Mouse (Mus musculus) spleen, adult 18-20 months (tissue): ENCODE results near the gene Dner.

Source experiments
- DNase-seq, 2 experiments: peaks; one replicate each; pipeline ENCODE4 v3.0.0; 2022; ENCODE audit warnings: mixed read lengths in 2 of 2

The Dner gene

GRCm38 (mm10) chr1:84436281-84436680 lies 259.7 kb downstream of the Dner start:
- DNase-seq, result no peak

GRCm38 (mm10) chr1:84433291-84433980 lies 262.6 kb downstream of the Dner start:
- DNase-seq, result no peak

- no peak for DNase-seq
Measured at GRCm38 (mm10) chr1:84432311-84432710, 263.7 kb downstream of the Dner start.

- DNase-seq, result no peak
Measured at GRCm38 (mm10) chr1:84428331-84428730, 267.7 kb downstream of the Dner start.

- no peak for DNase-seq
Measured at GRCm38 (mm10) chr1:84427757-84428156, 268.3 kb downstream of the Dner start.

GRCm38 (mm10) chr1:84426679-84427078 lies 269.3 kb downstream of the Dner start:
- no peak for DNase-seq

- DNase-seq, result no peak
Measured at GRCm38 (mm10) chr1:84422881-84423280, 273.1 kb downstream of the Dner start.

- no peak for DNase-seq
Measured at GRCm38 (mm10) chr1:84421845-84422244, 274.2 kb downstream of the Dner start.

- no peak for DNase-seq
Measured at GRCm38 (mm10) chr1:84419416-84419815, 276.6 kb downstream of the Dner start.

- DNase-seq, result no peak
Measured at GRCm38 (mm10) chr1:84418511-84418910, 277.5 kb downstream of the Dner start.

- DNase-seq, result no peak
Measured at GRCm38 (mm10) chr1:84417761-84418238, 278.2 kb downstream of the Dner start.

GRCm38 (mm10) chr1:84417276-84417675 lies 278.7 kb downstream of the Dner start:
- DNase-seq, result no peak

GRCm38 (mm10) chr1:84414464-84414863 lies 281.6 kb downstream of the Dner start:
- DNase-seq, result no peak

GRCm38 (mm10) chr1:84409514-84409913 lies 286.5 kb downstream of the Dner start:
- no peak for DNase-seq

GRCm38 (mm10) chr1:84408873-84409272 lies 287.1 kb downstream of the Dner start:
- DNase-seq, result no peak

- DNase-seq, result no peak
Measured at GRCm38 (mm10) chr1:84406891-84407290, 289.1 kb downstream of the Dner start.

- DNase-seq, result no peak
Measured at GRCm38 (mm10) chr1:84405551-84406290, 290.3 kb downstream of the Dner start.

- DNase-seq, result no peak
Measured at GRCm38 (mm10) chr1:84404880-84405279, 291.1 kb downstream of the Dner start.

GRCm38 (mm10) chr1:84402154-84402553 lies 293.9 kb downstream of the Dner start:
- DNase-seq, result no peak

GRCm38 (mm10) chr1:84399671-84400070 lies 296.4 kb downstream of the Dner start:
- no peak for DNase-seq

GRCm38 (mm10) chr1:84399118-84399517 lies 296.9 kb downstream of the Dner start:
- no peak for DNase-seq

GRCm38 (mm10) chr1:84396787-84397186 lies 299.2 kb downstream of the Dner start:
- no peak for DNase-seq

GRCm38 (mm10) chr1:84395928-84396327 lies 300.1 kb downstream of the Dner start:
- no peak for DNase-seq

GRCm38 (mm10) chr1:84390961-84391360 lies 305.1 kb downstream of the Dner start:
- no peak for DNase-seq
